Mouse (Mus musculus) midbrain, embryonic 14.5 days (tissue): ENCODE measurements at regions not wholly inside any gene's neighbourhood (a gene's known extent, or its start where the extent isn't known, plus 50 kb on each side); places are given as distances from the start of the nearest gene placed in this dataset.

Source experiments
- ATAC-seq: fragments of 200-750 bp; cut with Nextera tagmentation; 2 replicates; pipeline ENCODE4 v1.8.0; 2017; ENCODE audit warnings: moderate number of reproducible peaks, moderate library complexity; ENCODE audit not compliant: low FRiP score, low TSS enrichment
- DNase-seq: peaks from one replicate; pipeline ENCODE4 v3.0.0-alpha.2; 2015
- H3K27ac ChIP-seq: fragments of 300-500 bp; sonication (generic); replicated peaks from 2 replicates; pipeline ENCODE4 v1.5.1; 2014; ENCODE audit warnings: mild to moderate bottlenecking, low read depth, low read length, moderate library complexity
- H3K27me3 ChIP-seq: fragments of 300-500 bp; sonication (generic); 2 replicates; pipeline ENCODE4 v1.6.1; 2014; ENCODE audit warnings: low read length, control low read depth, mixed read lengths; ENCODE audit not compliant: control insufficient read depth, insufficient read depth
- H3K36me3 ChIP-seq: fragments of 300-500 bp; sonication (generic); 2 replicates; pipeline ENCODE4 v1.6.1; 2014; ENCODE audit warnings: low read length, control low read depth; ENCODE audit not compliant: control insufficient read depth, insufficient read depth
- H3K4me1 ChIP-seq: fragments of 300-500 bp; sonication (generic); 2 replicates; pipeline ENCODE4 v1.6.1; 2014; ENCODE audit warnings: mild to moderate bottlenecking, antibody characterized with exemption, low read length, control low read depth; ENCODE audit not compliant: control insufficient read depth, insufficient read depth
- H3K4me2 ChIP-seq: fragments of 300-500 bp; sonication (generic); 2 replicates; pipeline ENCODE4 v1.6.1; 2014; ENCODE audit warnings: mild to moderate bottlenecking, low read length, moderate library complexity
- H3K4me3 ChIP-seq: fragments of 300-500 bp; sonication (generic); replicated peaks from 2 replicates; pipeline ENCODE4 v1.5.1; 2014; ENCODE audit warnings: low read depth, low read length
- H3K9ac ChIP-seq: fragments of 300-500 bp; sonication (generic); replicated peaks from 2 replicates; pipeline ENCODE4 v1.6.1; 2014; ENCODE audit warnings: mild to moderate bottlenecking, low read length, moderate library complexity
- H3K9me3 ChIP-seq: fragments of 300-500 bp; sonication (generic); 2 replicates; pipeline ENCODE4 v1.6.1; 2016; ENCODE audit warnings: low read length, control low read depth, mixed read lengths; ENCODE audit not compliant: control insufficient read depth
- WGBS: fragments of 180-500 bp; shearing (Covaris S2); extraction: QIAGEN DNeasy Blood & Tissue Kit; methylation state at CpG from one replicate; pipeline ENCODE4 v1.1.7; 2014; 5-methylcytosine and 5-hydroxymethylcytosine counted together

- no peak overlapping the region for H3K9ac ChIP-seq
- H3K36me3 ChIP-seq, result no peaks in the 10 kb centered on the region
- no peaks in the 10 kb centered on the region for H3K27me3 ChIP-seq
- no peak overlapping the region for H3K4me2 ChIP-seq
- DNase-seq (no peak), ATAC-seq (no peak)
- peaks cover 9% of the 10 kb centered on the region; the same call in 1 of the 2 replicates for H3K9me3 ChIP-seq
- WGBS, result 82% methylated on average over 3 of the region's 3 CpGs
- no peak overlapping the region for H3K27ac ChIP-seq
- no peaks in the 10 kb centered on the region for H3K4me1 ChIP-seq
- no peak overlapping the region for H3K4me3 ChIP-seq
Observed at GRCm38 (mm10) chr6:51667022-51667421, 143.3 kb downstream of the Snx10 start.

GRCm38 (mm10) chr6:51675342-51675945, 151.7 kb downstream of the Snx10 start:
- Histone ChIP-seq H3K4me3 (no peak overlapping the region), H3K4me2 (no peak overlapping the region), H3K9ac (no peak overlapping the region), H3K9me3 (no peaks in the 10 kb centered on the region), H3K27ac (no peak overlapping the region), H3K36me3 (no peaks in the 10 kb centered on the region), H3K4me1 (peaks cover 6% of the 10 kb centered on the region; the same call in 1 of the 2 replicates), H3K27me3 (no peaks in the 10 kb centered on the region)
- ATAC-seq (no peak), DNase-seq (peak; percentile 50)
- 63% methylated on average over 13 of the region's 13 CpGs for WGBS

- Histone ChIP-seq H3K4me3 (no peak overlapping the region), H3K27me3 (no peaks in the 10 kb centered on the region), H3K9ac (no peak overlapping the region), H3K36me3 (no peaks in the 10 kb centered on the region), H3K9me3 (no peaks in the 10 kb centered on the region), H3K4me1 (peaks cover 6% of the 10 kb centered on the region; the same call in 1 of the 2 replicates), H3K27ac (no peak overlapping the region), H3K4me2 (no peak overlapping the region)
- no peak for DNase-seq
- ATAC-seq, result no peak
- 81% methylated on average over 12 of the region's 12 CpGs for WGBS
Observed at GRCm38 (mm10) chr6:51677162-51677996, 153.7 kb downstream of the Snx10 start.

- no peak overlapping the region for H3K4me2 ChIP-seq
- no peak overlapping the region for H3K27ac ChIP-seq
- H3K9ac ChIP-seq, result no peak overlapping the region
- H3K27me3 ChIP-seq, result no peaks in the 10 kb centered on the region
- DNase-seq (no peak), ATAC-seq (no peak)
- H3K4me1 ChIP-seq, result peaks cover 6% of the 10 kb centered on the region; the same call in 1 of the 2 replicates
- H3K9me3 ChIP-seq, result no peaks in the 10 kb centered on the region
- H3K4me3 ChIP-seq, result no peak overlapping the region
- H3K36me3 ChIP-seq, result no peaks in the 10 kb centered on the region
- WGBS, result 95% methylated on average over 3 of the region's 3 CpGs
Observed at GRCm38 (mm10) chr6:51678743-51679142, 155.0 kb downstream of the Snx10 start.

GRCm38 (mm10) chr6:51680239-51680857, 156.6 kb downstream of the Snx10 start:
- Histone ChIP-seq H3K36me3 (no peaks in the 10 kb centered on the region), H3K4me1 (peaks cover 4% of the 10 kb centered on the region; the same call in 1 of the 2 replicates), H3K9me3 (no peaks in the 10 kb centered on the region), H3K27ac (no peak overlapping the region), H3K9ac (no peak overlapping the region), H3K27me3 (no peaks in the 10 kb centered on the region), H3K4me3 (no peak overlapping the region), H3K4me2 (no peak overlapping the region)
- no peak for ATAC-seq
- WGBS, result 81% methylated on average over 10 of the region's 10 CpGs
- DNase-seq, result no peak

- no peak overlapping the region for H3K4me2 ChIP-seq
- no peaks in the 10 kb centered on the region for H3K27me3 ChIP-seq
- H3K4me1 ChIP-seq, result no peaks in the 10 kb centered on the region
- WGBS, result 92% methylated on average over 5 of the region's 5 CpGs
- DNase-seq (no peak), ATAC-seq (no peak)
- no peak overlapping the region for H3K27ac ChIP-seq
- no peaks in the 10 kb centered on the region for H3K36me3 ChIP-seq
- H3K9ac ChIP-seq, result no peak overlapping the region
- no peaks in the 10 kb centered on the region for H3K9me3 ChIP-seq
- no peak overlapping the region for H3K4me3 ChIP-seq
Observed at GRCm38 (mm10) chr6:51683131-51683530, 159.4 kb downstream of the Snx10 start.

GRCm38 (mm10) chr6:51685651-51686287, 162.1 kb downstream of the Snx10 start:
- WGBS, result 71% methylated on average over 8 of the region's 8 CpGs
- no peak overlapping the region for H3K27ac ChIP-seq
- ATAC-seq (no peak), DNase-seq (no peak)
- no peaks in the 10 kb centered on the region for H3K4me1 ChIP-seq
- H3K36me3 ChIP-seq, result no peaks in the 10 kb centered on the region
- no peak overlapping the region for H3K4me3 ChIP-seq
- no peak overlapping the region for H3K4me2 ChIP-seq
- H3K27me3 ChIP-seq, result no peaks in the 10 kb centered on the region
- H3K9me3 ChIP-seq, result no peaks in the 10 kb centered on the region
- H3K9ac ChIP-seq, result no peak overlapping the region

GRCm38 (mm10) chr6:51690795-51691563, 167.3 kb downstream of the Snx10 start:
- DNase-seq (no peak), ATAC-seq (no peak)
- H3K9ac ChIP-seq, result no peak overlapping the region
- H3K36me3 ChIP-seq, result no peaks in the 10 kb centered on the region
- H3K27me3 ChIP-seq, result no peaks in the 10 kb centered on the region
- no peak overlapping the region for H3K27ac ChIP-seq
- no peaks in the 10 kb centered on the region for H3K4me1 ChIP-seq
- no peaks in the 10 kb centered on the region for H3K9me3 ChIP-seq
- no peak overlapping the region for H3K4me3 ChIP-seq
- H3K4me2 ChIP-seq, result no peak overlapping the region
- 88% methylated on average over 13 of the region's 13 CpGs for WGBS
